Mouse (Mus musculus) CH12.LX (cell line): ENCODE measurements at regions not wholly inside any gene's neighbourhood (a gene's known extent, or its start where the extent isn't known, plus 50 kb on each side); places are given as distances from the start of the nearest gene placed in this dataset.

Experiments
- DNase-seq: peaks from one replicate; pipeline ENCODE4 v3.0.0-alpha.2; 2013; ENCODE audit errors: extremely low read depth
- H3K27ac ChIP-seq: 2 replicates; pipeline ENCODE4 v1.5.1; 2012; ENCODE audit warnings: low read depth, mild to moderate bottlenecking, control low read depth, moderate library complexity; ENCODE audit not compliant: insufficient read depth
- H3K27me3 ChIP-seq: replicated peaks from 2 replicates; pipeline ENCODE3; 2012; ENCODE audit warnings: inconsistent platforms
- H3K36me3 ChIP-seq, 2 experiments: replicated peaks in 1 of 2; 2 replicates each; pipeline versions ENCODE3 to v1.6.1; 2012; ENCODE audit warnings: inconsistent platforms in 1 of 2, low read length in 1 of 2, mild to moderate bottlenecking in 1 of 2, mixed read lengths in 1 of 2, moderate library complexity in 1 of 2; ENCODE audit not compliant: control insufficient read depth in 1 of 2, insufficient read depth in 1 of 2
- H3K4me1 ChIP-seq, 2 experiments: 2 replicates each; pipeline ENCODE4 v1.6.1; 2012; ENCODE audit warnings: inconsistent platforms in 1 of 2, moderate library complexity in 1 of 2; ENCODE audit not compliant: insufficient read depth in 2 of 2, control insufficient read depth in 1 of 2
- H3K4me2 ChIP-seq: 2 replicates; pipeline ENCODE4 v1.6.1; 2012; ENCODE audit warnings: low read depth, mild to moderate bottlenecking, control low read depth; ENCODE audit not compliant: poor library complexity, insufficient read depth, severe bottlenecking
- H3K4me3 ChIP-seq, 3 experiments: fragments of 150-350 bp in 1 of 3; sonication (generic) in 1 of 3; replicated peaks in 1 of 3; 2 replicates each; pipeline versions ENCODE3 to v1.5.1; 2011 to 2012; ENCODE audit warnings: low read depth in 2 of 3, low read length in 2 of 3, mild to moderate bottlenecking in 2 of 3, moderate library complexity in 2 of 3, control low read depth in 1 of 3, improper control_type of control experiment in 1 of 3, inconsistent platforms in 1 of 3, mixed read lengths in 1 of 3; ENCODE audit not compliant: poor library complexity in 1 of 3
- H3K79me2 ChIP-seq: replicated peaks from 2 replicates; pipeline ENCODE4 v1.6.1; 2012; ENCODE audit warnings: mild to moderate bottlenecking, moderate library complexity; ENCODE audit not compliant: control insufficient read depth, poor library complexity, insufficient read depth, severe bottlenecking; ENCODE audit errors: extremely low read depth
- H3K9ac ChIP-seq: 2 replicates; pipeline ENCODE4 v1.6.1; 2012; ENCODE audit warnings: low read depth, mild to moderate bottlenecking, control low read depth, moderate library complexity; ENCODE audit not compliant: insufficient read depth
- H3K9me3 ChIP-seq: replicated peaks from 2 replicates; pipeline ENCODE3; 2012; ENCODE audit warnings: low read length, inconsistent platforms, mixed read lengths
- E2F4 ChIP-seq: IDR thresholded peaks from 2 replicates; pipeline ENCODE4 v1.6.1; 2011; ENCODE audit warnings: low read depth, low read length, improper control_type of control experiment; ENCODE audit not compliant: insufficient replicate concordance
- ELF1 ChIP-seq: IDR thresholded peaks from 2 replicates; pipeline ENCODE4 v1.6.1; 2014; ENCODE audit warnings: low read depth, mild to moderate bottlenecking, inconsistent platforms, low read length, improper control_type of control experiment
- ETS1 ChIP-seq: conservative IDR thresholded peaks from 2 replicates; pipeline ENCODE4 v1.6.1; 2012; ENCODE audit warnings: low read depth, mild to moderate bottlenecking, inconsistent platforms, low read length, improper control_type of control experiment, moderate library complexity
- GABPA ChIP-seq: IDR thresholded peaks from 2 replicates; pipeline ENCODE4 v1.6.1; 2012; ENCODE audit warnings: low read depth, low read length, improper control_type of control experiment, inconsistent platforms; ENCODE audit not compliant: insufficient replicate concordance
- JUN ChIP-seq: IDR thresholded peaks from 2 replicates; pipeline ENCODE4 v1.6.1; 2011; ENCODE audit warnings: low read depth, mild to moderate bottlenecking, low read length, improper control_type of control experiment, moderate library complexity; ENCODE audit not compliant: insufficient read depth
- JUND ChIP-seq: conservative IDR thresholded peaks from 2 replicates; pipeline ENCODE4 v1.6.1; 2011; ENCODE audit warnings: low read depth, low read length, improper control_type of control experiment
- KAT2A ChIP-seq: IDR thresholded peaks from 2 replicates; pipeline ENCODE4 v1.6.1; 2012; ENCODE audit warnings: low read length, improper control_type of control experiment, inconsistent platforms; ENCODE audit not compliant: insufficient replicate concordance
- MAFK ChIP-seq: IDR thresholded peaks from 2 replicates; pipeline ENCODE4 v1.6.1; 2011; ENCODE audit warnings: low read length, improper control_type of control experiment; ENCODE audit not compliant: insufficient replicate concordance
- MAZ ChIP-seq: IDR thresholded peaks from 2 replicates; pipeline ENCODE4 v1.6.1; 2012; ENCODE audit warnings: low read depth, mild to moderate bottlenecking, inconsistent platforms, low read length, improper control_type of control experiment, moderate library complexity
- MXI1 ChIP-seq: IDR thresholded peaks from 2 replicates; pipeline ENCODE4 v1.6.1; 2011; ENCODE audit warnings: mild to moderate bottlenecking, low read depth, low read length, improper control_type of control experiment
- MYC ChIP-seq: IDR thresholded peaks from 2 replicates; pipeline ENCODE4 v1.6.1; 2011; ENCODE audit warnings: low read depth, mild to moderate bottlenecking, improper control_type of control experiment, low read length
- NELFE ChIP-seq: IDR thresholded peaks from 2 replicates; pipeline ENCODE4 v1.6.1; 2011; ENCODE audit warnings: low read depth, low read length, improper control_type of control experiment
- POLR2A ChIP-seq: IDR thresholded peaks from 2 replicates; pipeline ENCODE4 v1.6.1; 2011; ENCODE audit warnings: low read depth, mild to moderate bottlenecking, improper control_type of control experiment, low read length
- POLR2AphosphoS2 ChIP-seq: IDR thresholded peaks from 2 replicates; pipeline ENCODE4 v1.6.1; 2011; ENCODE audit warnings: low read depth, low read length, improper control_type of control experiment
- RAD21 ChIP-seq: IDR thresholded peaks from 2 replicates; pipeline ENCODE4 v1.6.1; 2011; ENCODE audit warnings: low read depth, mild to moderate bottlenecking, low read length, improper control_type of control experiment, moderate library complexity
- RCOR1 ChIP-seq: conservative IDR thresholded peaks from 2 replicates; pipeline ENCODE4 v1.6.1; 2012; ENCODE audit warnings: low read depth, mild to moderate bottlenecking, inconsistent platforms, low read length, improper control_type of control experiment
- SIN3A ChIP-seq: IDR thresholded peaks from 2 replicates; pipeline ENCODE4 v1.6.1; 2012; ENCODE audit warnings: low read length, improper control_type of control experiment, inconsistent platforms
- UBTF ChIP-seq: IDR thresholded peaks from 2 replicates; pipeline ENCODE4 v1.6.1; 2012; ENCODE audit warnings: low read depth, mild to moderate bottlenecking, inconsistent platforms, low read length, improper control_type of control experiment, moderate library complexity
- ZNF384 ChIP-seq: IDR thresholded peaks from 2 replicates; pipeline ENCODE4 v1.6.1; 2012; ENCODE audit warnings: low read depth, low read length, improper control_type of control experiment, inconsistent platforms
- dilution Hi-C: fragments of 300-500 bp; cut with MboI; formaldehyde crosslinking; loops from 2 replicates; pipeline ENCODE4 v1.14.3; 2020; ENCODE audit warnings: low sequenced_read_pairs; ENCODE audit not compliant: extremely low pct_unique_long_range_greater_than_20kb, extremely low pct_ligation_motif_present
- in situ Hi-C: fragments of 300-500 bp; cut with MboI; formaldehyde crosslinking; loops from 3 replicates; pipeline ENCODE4 v1.14.3; 2019; ENCODE audit warnings: low sequenced_read_pairs, low pct_ligation_motif_present, low pct_unique_long_range_greater_than_20kb, mixed read lengths

GRCm38 (mm10) chr6:94920770-94921169 is 196.3 kb upstream of the Kbtbd8 start:
- H3K27me3 ChIP-seq: no peaks in the 10 kb centered on the region
- H3K9me3 ChIP-seq: no peaks in the 10 kb centered on the region
- dilution Hi-C loops (no loop called here), in situ Hi-C loops (no loop called here)
- H3K9ac ChIP-seq: no peak overlapping the region
- no peaks in the 10 kb centered on the region for H3K79me2 ChIP-seq
- DNase-seq: no peak
- no peaks in the 10 kb centered on the region for H3K4me1 ChIP-seq
- TF ChIP-seq POLR2AphosphoS2 (no peak), NELFE (no peak), MXI1 (no peak), ETS1 (no peak), JUN (no peak), GABPA (no peak), ELF1 (no peak), UBTF (no peak), MYC (no peak), ZNF384 (no peak), MAZ (no peak), POLR2A (no peak), JUND (no peak)
- no peaks in the 10 kb centered on the region for H3K36me3 ChIP-seq
- no peak overlapping the region for H3K4me2 ChIP-seq
- no peak overlapping the region for H3K27ac ChIP-seq
- no peak overlapping the region for H3K4me3 ChIP-seq

GRCm38 (mm10) chr6:94919194-94919743 is 197.8 kb upstream of the Kbtbd8 start:
- Histone ChIP-seq H3K79me2 (no peaks in the 10 kb centered on the region), H3K4me2 (no peak overlapping the region), H3K36me3 (no peaks in the 10 kb centered on the region), H3K9ac (no peak overlapping the region), H3K4me1 (no peaks in the 10 kb centered on the region)
- no peak for DNase-seq
- TF ChIP-seq E2F4 (no peak), JUN (no peak), RAD21 (no peak), MAZ (no peak), MAFK (no peak), RCOR1 (no peak), ZNF384 (no peak), POLR2A (no peak), SIN3A (no peak), GABPA (no peak), MYC (no peak), POLR2AphosphoS2 (no peak), KAT2A (no peak)
- TF ChIP-seq, all 38 proteins: peak for 0
- dilution Hi-C loops: no loop called here
- no peak overlapping the region for H3K27ac ChIP-seq
- in situ Hi-C loops: no loop called here
- H3K9me3 ChIP-seq: no peaks in the 10 kb centered on the region
- H3K4me3 ChIP-seq: no peak overlapping the region
- H3K27me3 ChIP-seq: no peaks in the 10 kb centered on the region
